Comparison of ENCODE assay signal across 18 mouse cellular contexts in the genomic region with DNA sequence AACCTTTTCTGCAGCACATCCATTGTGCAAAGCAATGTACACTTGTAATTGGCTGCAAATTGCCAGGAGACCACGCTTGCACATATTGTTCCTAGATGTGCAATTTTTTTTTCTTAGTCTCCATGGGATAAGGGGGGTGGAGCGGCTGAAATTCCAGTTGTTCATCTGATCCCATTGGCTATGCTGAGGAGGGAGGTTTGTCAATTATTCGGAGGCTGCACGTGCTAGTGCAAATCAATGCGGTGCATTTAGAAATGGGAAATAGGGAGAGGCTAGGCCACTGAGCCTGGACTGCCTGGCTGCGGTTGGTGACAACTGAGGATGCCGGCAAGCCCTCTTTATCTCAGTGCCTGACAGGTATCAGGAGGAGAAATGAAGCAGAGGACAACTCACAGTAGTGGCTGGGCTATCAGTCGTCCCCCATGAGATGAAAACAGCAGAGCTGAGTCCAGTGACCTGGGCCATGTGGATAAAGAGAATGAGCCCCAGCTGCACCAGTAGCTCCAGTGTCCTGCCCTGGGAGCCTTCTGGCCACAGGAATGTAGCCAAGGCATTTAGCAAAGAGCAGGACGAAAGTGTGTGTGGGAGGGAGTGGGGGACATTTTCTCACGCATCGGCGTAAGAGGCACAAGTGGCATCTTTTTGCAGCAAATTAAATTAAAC.
DNase-seq lines count a peak whose midpoint lies in the region; ATAC-seq and TF ChIP-seq lines count a peak whose summit lies in the region.
"Had no signal": no experiment of that assay in that cellular context is flagged by ENCODE, and none has a peak within 500 bp of the region (broad histone marks: within the 10 kb centered on the region; RNA-seq: fewer than 3 reads in every experiment).

No protein-coding gene starts in this region.

- H3K4me1 ChIP-seq in hindbrain, embryonic 12.5 days: peaks cover 18% of the 10 kb centered on the region
- peaks cover 18% of the 10 kb centered on the region for H3K4me1 ChIP-seq in midbrain, embryonic 14.5 days (ENCODE audit: control insufficient read depth, insufficient read depth, low read length)
- H3K4me1 ChIP-seq in stomach, postnatal 0 days (replicated peaks; ENCODE audit: control insufficient read depth, insufficient read depth): no peaks in the 10 kb centered on the region
- H3K4me1 ChIP-seq: intestine, embryonic 15.5 days; lung, embryonic 15.5 days had no signal

- no peak for TF ChIP-seq EP300 in stomach, postnatal 0 days (optimal IDR thresholded peaks at IDR 0.05)

- no peak overlapping the region for H3K4me2 ChIP-seq in hindbrain, embryonic 12.5 days (replicated peaks)
- H3K4me2 ChIP-seq in midbrain, embryonic 14.5 days (ENCODE audit: low read length): 0 out of 2 replicates have a peak overlapping the region, but pooled peaks have one; percentile 2
- H3K4me2 ChIP-seq in stomach, postnatal 0 days (replicated peaks; ENCODE audit: low read depth): no peak overlapping the region
- H3K4me2 ChIP-seq: heart, embryonic 15.5 days; intestine, embryonic 15.5 days; limb, embryonic 15.5 days; lung, embryonic 15.5 days had no signal

- peak; percentile 76 for ATAC-seq in hindbrain, embryonic 12.5 days (ENCODE audit: low FRiP score)
- peak; percentile 34; the same call in 1 of the 2 replicates for ATAC-seq in midbrain, embryonic 14.5 days (ENCODE audit: low FRiP score, low TSS enrichment)
- ATAC-seq in stomach, postnatal 0 days (ENCODE audit: low FRiP score, low TSS enrichment): no peak
- ATAC-seq: intestine, embryonic 15.5 days had no signal

- no peaks in the 10 kb centered on the region for H3K36me3 ChIP-seq in hindbrain, embryonic 12.5 days
- no peaks in the 10 kb centered on the region for H3K36me3 ChIP-seq in midbrain, embryonic 14.5 days (ENCODE audit: control insufficient read depth, insufficient read depth, low read length)
- H3K36me3 ChIP-seq in stomach, postnatal 0 days (ENCODE audit: control insufficient read depth, insufficient read depth, low read length): no peaks in the 10 kb centered on the region
- H3K36me3 ChIP-seq: heart, embryonic 15.5 days; intestine, embryonic 15.5 days; limb, embryonic 15.5 days; lung, embryonic 15.5 days had no signal

- DNase-seq in 3134 (ENCODE audit: extremely low read depth, insufficient read length, low spot score): peak; percentile 11
- peak; percentile 67 for DNase-seq in brain, embryonic 14.5 days (ENCODE audit: low read depth)
- DNase-seq in midbrain, embryonic 14.5 days: peak; percentile 60
- DNase-seq in stomach, postnatal 0 days (ENCODE audit: low spot score): no peak
- no peak for DNase-seq in cerebellum, adult 8-10 months
- DNase-seq in kidney, adult 18-20 months: no peak
- DNase-seq: adrenal gland, adult 2 months; gastrocnemius, postnatal 36 days; kidney, postnatal 4 days; right cerebral cortex, postnatal 4 days; thymus, postnatal 36 days had no signal

- H3K4me3 ChIP-seq in hindbrain, embryonic 12.5 days: no peak overlapping the region
- H3K4me3 ChIP-seq in midbrain, embryonic 14.5 days (replicated peaks; ENCODE audit: low read depth, low read length): no peak overlapping the region
- H3K4me3 ChIP-seq in stomach, postnatal 0 days (ENCODE audit: low read depth, low read length): no peak overlapping the region
- H3K4me3 ChIP-seq: erythroblast, embryonic 14.5 days; heart, embryonic 15.5 days; intestine, embryonic 15.5 days; limb, embryonic 15.5 days; lung, embryonic 15.5 days; megakaryocyte, embryonic 14.5 days had no signal

- no peaks in the 10 kb centered on the region for H3K9me3 ChIP-seq in hindbrain, embryonic 12.5 days (replicated peaks)
- H3K9me3 ChIP-seq in midbrain, embryonic 14.5 days (ENCODE audit: control insufficient read depth, low read length): no peaks in the 10 kb centered on the region
- no peaks in the 10 kb centered on the region for H3K9me3 ChIP-seq in stomach, postnatal 0 days (ENCODE audit: control insufficient read depth, low read length)
- H3K9me3 ChIP-seq: heart, embryonic 15.5 days; intestine, embryonic 15.5 days; limb, embryonic 15.5 days; lung, embryonic 15.5 days; megakaryocyte, embryonic 14.5 days had no signal

- 34% methylated on average over 12 of the region's 12 CpGs for WGBS in hindbrain, embryonic 12.5 days
- WGBS in midbrain, embryonic 14.5 days: 18% methylated on average over 12 of the region's 12 CpGs
- WGBS in stomach, postnatal 0 days: 59% methylated on average over 12 of the region's 12 CpGs

- H3K9ac ChIP-seq in hindbrain, embryonic 12.5 days: no peak overlapping the region
- no peak overlapping the region for H3K9ac ChIP-seq in midbrain, embryonic 14.5 days (replicated peaks; ENCODE audit: low read length)
- no peak overlapping the region for H3K9ac ChIP-seq in stomach, postnatal 0 days (ENCODE audit: low read length)
- H3K9ac ChIP-seq: heart, embryonic 15.5 days; intestine, embryonic 15.5 days; limb, embryonic 15.5 days; lung, embryonic 15.5 days had no signal

- TF ChIP-seq POLR2A in brain, embryonic 14.5 days (IDR thresholded peaks at IDR 0.05; ENCODE audit: borderline replicate concordance, extremely low read depth, insufficient read depth, insufficient read length, poor library complexity, severe bottlenecking): no peak

- peak overlapping the region; percentile 78 for H3K27ac ChIP-seq in hindbrain, embryonic 12.5 days
- H3K27ac ChIP-seq in midbrain, embryonic 14.5 days (replicated peaks; ENCODE audit: low read depth, low read length): peak overlapping the region; percentile 60
- H3K27ac ChIP-seq in stomach, postnatal 0 days (replicated peaks): no peak overlapping the region
- H3K27ac ChIP-seq: heart, embryonic 15.5 days; intestine, embryonic 15.5 days; limb, embryonic 15.5 days; lung, embryonic 15.5 days had no signal

- H3K27me3 ChIP-seq in hindbrain, embryonic 12.5 days: no peaks in the 10 kb centered on the region
- H3K27me3 ChIP-seq in midbrain, embryonic 14.5 days (ENCODE audit: control insufficient read depth, insufficient read depth, low read length): no peaks in the 10 kb centered on the region
- H3K27me3 ChIP-seq in stomach, postnatal 0 days (ENCODE audit: control insufficient read depth, insufficient read depth, low read length): no peaks in the 10 kb centered on the region
- H3K27me3 ChIP-seq: heart, embryonic 15.5 days; intestine, embryonic 15.5 days; lung, embryonic 15.5 days had no signal

- TF ChIP-seq CTCF in brain, embryonic 14.5 days (IDR thresholded peaks at IDR 0.05; ENCODE audit: borderline replicate concordance, extremely low read depth, insufficient read depth, insufficient read length): no peak
- no peak for TF ChIP-seq CTCF in stomach, postnatal 0 days (IDR thresholded peaks at IDR 0.05; ENCODE audit: low read depth)

Comparison
In these comparisons a context has a peak if more than half of its experiments do, and no peak if none do; other contexts are left out.
1. DNase-seq: peak in 3134 (single experiment), brain, embryonic 14.5 days (single experiment) and midbrain, embryonic 14.5 days (single experiment); none in stomach, postnatal 0 days (single experiment), cerebellum, adult 8-10 months (single experiment) and kidney, adult 18-20 months (single experiment).